Mouse (Mus musculus) thymus, adult 2 months (tissue): Measurements from ENCODE around the gene Tmem170b. TPM values are rescaled to one million over a fixed set of nuclear protein-coding genes. Genes with fewer than 3 reads are reported as not detected.
A peak's percentile ranks its signal among the peaks of the same experiment; 100 is the strongest.

Experiments used
- DNase-seq: peaks from one replicate; pipeline ENCODE4 v3.0.0; 2021
- H3K27ac ChIP-seq: fragments of 200-500 bp; 2 replicates; pipeline ENCODE4 v1.5.1; 2012; ENCODE audit warnings: low read length, control low read depth; ENCODE audit not compliant: control insufficient read depth, insufficient read depth
- H3K27me3 ChIP-seq: fragments of 200-500 bp; 2 replicates; pipeline ENCODE4 v1.6.1; 2012; ENCODE audit warnings: mild to moderate bottlenecking, low read length, moderate library complexity, mixed read lengths; ENCODE audit not compliant: control insufficient read depth, insufficient read depth
- H3K36me3 ChIP-seq: fragments of 200-500 bp; 2 replicates; pipeline ENCODE4 v1.6.1; 2012; ENCODE audit warnings: mild to moderate bottlenecking, low read length, moderate library complexity; ENCODE audit not compliant: control insufficient read depth, insufficient read depth
- H3K4me1 ChIP-seq: fragments of 200-500 bp; replicated peaks from 2 replicates; pipeline ENCODE4 v1.6.1; 2012; ENCODE audit warnings: low read length; ENCODE audit not compliant: control insufficient read depth, insufficient read depth
- H3K4me3 ChIP-seq: fragments of 200-500 bp; 2 replicates; pipeline ENCODE4 v1.5.1; 2012; ENCODE audit warnings: mild to moderate bottlenecking, low read length, control low read depth, moderate library complexity; ENCODE audit not compliant: control insufficient read depth, insufficient read depth
- CTCF ChIP-seq: fragments of 200-500 bp; IDR thresholded peaks from 2 replicates; pipeline ENCODE4 v1.5.1; 2012; ENCODE audit warnings: mild to moderate bottlenecking, control low read depth, low read length, moderate library complexity, borderline replicate concordance; ENCODE audit not compliant: control insufficient read depth, poor library complexity, insufficient read depth; ENCODE audit errors: extremely low read depth
- POLR2A ChIP-seq: fragments of 200-500 bp; IDR thresholded peaks from 2 replicates; pipeline ENCODE4 v1.6.1; 2012; ENCODE audit warnings: mild to moderate bottlenecking, low read length, control low read depth, moderate library complexity; ENCODE audit not compliant: control insufficient read depth, poor library complexity, insufficient read depth; ENCODE audit errors: extremely low read depth
- WGBS: fragments of 180-500 bp; shearing (Covaris S2); methylation state at CpG from one replicate; pipeline ENCODE4 v1.1.7; 2018; 5-methylcytosine and 5-hydroxymethylcytosine counted together
- polyA plus RNA-seq: library from polyadenylated mRNA; depleted of rRNA; stranded (reverse); fragments of >200 nt; gene quantifications from 2 replicates; pipeline ENCODE4 v1.2.3, GENCODE M21; 2012; rRNA removed

Tmem170b gene
- polyA plus RNA-seq: 5.4 and 8.0 TPM in 2 replicates

GRCm38 (mm10) chr13:41605099-41606010, at the start of gene Tmem170b:
Tmem170b (plus strand) TSS chr13:41605907.
- peak; percentile 97 for DNase-seq
- no peak within 1 kb of the TSS; the same call in 1 of the 2 replicates for H3K27ac ChIP-seq
- H3K27me3 ChIP-seq: no peaks in the 10 kb centered on the region
- peak; percentile 58; the same call in 1 of the 2 replicates for TF ChIP-seq CTCF
- TF ChIP-seq POLR2A: peak; percentile 70
- H3K36me3 ChIP-seq: no peaks in the 10 kb centered on the region
- H3K4me1 ChIP-seq: peaks cover 7% of the 10 kb centered on the region
- WGBS: under 1% methylated on average over 81 of the region's 87 CpGs
- H3K4me3 ChIP-seq: peak within 1 kb of the TSS; percentile 98

- Histone ChIP-seq H3K4me1 (no peaks in the 10 kb centered on the region), H3K27me3 (no peaks in the 10 kb centered on the region), H3K36me3 (no peaks in the 10 kb centered on the region), H3K27ac (no peak overlapping the region), H3K4me3 (no peak overlapping the region)
- no peak for DNase-seq
- TF ChIP-seq POLR2A (no peak), CTCF (no peak)
- WGBS: 95% methylated on average over 4 of the region's 4 CpGs
Observed at GRCm38 (mm10) chr13:41561024-41561423, 44.7 kb upstream of the Tmem170b start.

- Histone ChIP-seq H3K4me1 (no peaks in the 10 kb centered on the region), H3K27ac (no peak overlapping the region), H3K27me3 (no peaks in the 10 kb centered on the region), H3K36me3 (no peaks in the 10 kb centered on the region), H3K4me3 (no peak overlapping the region)
- no peak for DNase-seq
- TF ChIP-seq POLR2A: no peak
- no peak for TF ChIP-seq CTCF
- WGBS: 96% methylated on average over 3 of the region's 3 CpGs
Observed at GRCm38 (mm10) chr13:41568421-41568820, 37.3 kb upstream of the Tmem170b start.

- no peak for DNase-seq
Observed at GRCm38 (mm10) chr13:41568926-41569325, 36.8 kb upstream of the Tmem170b start.

GRCm38 (mm10) chr13:41569776-41570175, 35.9 kb upstream of the Tmem170b start:
- H3K4me1 ChIP-seq: no peaks in the 10 kb centered on the region
- no peak for TF ChIP-seq POLR2A
- no peak for TF ChIP-seq CTCF
- no peak overlapping the region for H3K27ac ChIP-seq
- WGBS: 80% methylated on average over 3 of the region's 3 CpGs
- H3K4me3 ChIP-seq: no peak overlapping the region
- H3K27me3 ChIP-seq: no peaks in the 10 kb centered on the region
- no peak for DNase-seq
- H3K36me3 ChIP-seq: no peaks in the 10 kb centered on the region

More at GRCm38 (mm10) chr13:41568926-41569325, 36.8 kb upstream of the Tmem170b start:
- Histone ChIP-seq H3K4me1 (no peaks in the 10 kb centered on the region), H3K36me3 (no peaks in the 10 kb centered on the region), H3K27me3 (no peaks in the 10 kb centered on the region), H3K27ac (no peak overlapping the region), H3K4me3 (no peak overlapping the region)
- WGBS: 96% methylated on average over 8 of the region's 8 CpGs
- no peak for TF ChIP-seq CTCF

GRCm38 (mm10) chr13:41571368-41572350, 34.0 kb upstream of the Tmem170b start:
- 72% methylated on average over 13 of the region's 13 CpGs for WGBS
- H3K4me1 ChIP-seq: no peaks in the 10 kb centered on the region
- H3K27me3 ChIP-seq: no peaks in the 10 kb centered on the region
- H3K27ac ChIP-seq: no peak overlapping the region
- H3K4me3 ChIP-seq: no peak overlapping the region
- peak; percentile 88 for DNase-seq
- no peaks in the 10 kb centered on the region for H3K36me3 ChIP-seq
- TF ChIP-seq POLR2A: no peak
- no peak for TF ChIP-seq CTCF
